In genomic region chr5:137354091-137354490, GRCm38 (mm10) we compare ENCODE assay signal across 15 mouse cellular contexts. TPM values are rescaled to one million over a fixed set of nuclear protein-coding genes. Genes with fewer than 3 reads are reported as not detected.
DNase-seq lines count a peak whose midpoint lies in the region; ATAC-seq lines count a peak whose summit lies in the region.
"Had no signal": no experiment of that assay in that cellular context is flagged by ENCODE, and none has a peak within 500 bp of the region (broad histone marks: within the 10 kb centered on the region; RNA-seq: fewer than 3 reads in every experiment).

No protein-coding gene starts in this region.

- H3K4me2 ChIP-seq in heart, embryonic 13.5 days = peak overlapping the region; percentile 70
- H3K4me2 ChIP-seq in limb, embryonic 12.5 days = peak overlapping the region; percentile 92; the same call in 1 of the 2 replicates
- H3K4me2 ChIP-seq in embryonic facial prominence, embryonic 14.5 days (ENCODE audit: low read depth, low read length) = 0 out of 2 replicates have a peak overlapping the region, but pooled peaks have one; percentile 90
- H3K4me2 ChIP-seq: liver, embryonic 13.5 days had no signal

- ATAC-seq in heart, embryonic 13.5 days (ENCODE audit: extremely low read depth, insufficient number of reproducible peaks, low FRiP score, low TSS enrichment) = no peak
- no peak for ATAC-seq in limb, embryonic 12.5 days (ENCODE audit: insufficient number of reproducible peaks, insufficient read depth, low FRiP score, low TSS enrichment, low read depth)
- no peak for ATAC-seq in embryonic facial prominence, embryonic 14.5 days (ENCODE audit: low read depth)
- ATAC-seq: forebrain, embryonic 14.5 days; inflammation-experienced regulatory T-cells, adult 6 months had no signal

- peaks cover 64% of the 10 kb centered on the region for H3K36me3 ChIP-seq in heart, embryonic 13.5 days
- peaks cover 56% of the 10 kb centered on the region for H3K36me3 ChIP-seq in limb, embryonic 12.5 days
- H3K36me3 ChIP-seq in limb, embryonic 10.5 days = peaks cover 68% of the 10 kb centered on the region
- peaks cover 56% of the 10 kb centered on the region for H3K36me3 ChIP-seq in embryonic facial prominence, embryonic 14.5 days (ENCODE audit: control insufficient read depth, insufficient read depth, low read length)

- WGBS in heart, embryonic 13.5 days = 78% methylated on average over 17 of the region's 17 CpGs
- 86% methylated on average over 17 of the region's 17 CpGs for WGBS in limb, embryonic 12.5 days
- 91% methylated on average over 17 of the region's 17 CpGs for WGBS in limb, embryonic 10.5 days
- WGBS in embryonic facial prominence, embryonic 14.5 days = 81% methylated on average over 17 of the region's 17 CpGs

- H3K4me1 ChIP-seq in heart, embryonic 13.5 days = peaks cover 42% of the 10 kb centered on the region
- peaks cover 39% of the 10 kb centered on the region for H3K4me1 ChIP-seq in limb, embryonic 12.5 days (replicated peaks)
- H3K4me1 ChIP-seq in limb, embryonic 10.5 days = peaks cover 43% of the 10 kb centered on the region
- H3K4me1 ChIP-seq in embryonic facial prominence, embryonic 14.5 days (ENCODE audit: control insufficient read depth, insufficient read depth, low read length) = peaks cover 6% of the 10 kb centered on the region

- intact Hi-C loops in heart, postnatal 36 days (cut with DNase I) = loop anchor here (5.0 kb wide), 1 partner anchor 178 kb away; the partner anchor contains the start of genes Epo and Gnb2

- 0 out of 2 replicates have a peak overlapping the region, but pooled peaks have one; percentile 24 for H3K9ac ChIP-seq in heart, embryonic 13.5 days
- 0 out of 2 replicates have a peak overlapping the region, but pooled peaks have one; percentile 27 for H3K9ac ChIP-seq in limb, embryonic 12.5 days (replicated peaks)
- no peak overlapping the region for H3K9ac ChIP-seq in embryonic facial prominence, embryonic 14.5 days (ENCODE audit: low read depth, low read length)
- H3K9ac ChIP-seq: liver, embryonic 13.5 days had no signal

- H3K4me3 ChIP-seq in heart, embryonic 13.5 days = peak overlapping the region; percentile 13
- no peak overlapping the region for H3K4me3 ChIP-seq in limb, embryonic 12.5 days (replicated peaks)
- no peak overlapping the region for H3K4me3 ChIP-seq in limb, embryonic 10.5 days
- H3K4me3 ChIP-seq in embryonic facial prominence, embryonic 14.5 days (ENCODE audit: low read depth, low read length) = no peak overlapping the region
- H3K4me3 ChIP-seq: hindbrain, embryonic 10.5 days; liver, embryonic 13.5 days had no signal

- H3K9me3 ChIP-seq in heart, embryonic 13.5 days = no peaks in the 10 kb centered on the region
- H3K9me3 ChIP-seq in limb, embryonic 12.5 days = no peaks in the 10 kb centered on the region
- no peaks in the 10 kb centered on the region for H3K9me3 ChIP-seq in limb, embryonic 10.5 days (replicated peaks)
- no peaks in the 10 kb centered on the region for H3K9me3 ChIP-seq in embryonic facial prominence, embryonic 14.5 days (ENCODE audit: control insufficient read depth, low read length)
- H3K9me3 ChIP-seq: hindbrain, embryonic 10.5 days; liver, embryonic 13.5 days had no signal

- no peak for DNase-seq in heart, postnatal 36 days
- DNase-seq in limb, embryonic 10.5 days (ENCODE audit: low spot score) = no peak
- DNase-seq in ZHBTc4 (ENCODE audit: low read depth, low spot score) = peak; percentile 60
- DNase-seq in embryonic facial prominence, embryonic 14.5 days (ENCODE audit: low spot score) = no peak
- no peak for DNase-seq in retina, postnatal 1 day
- DNase-seq: cerebellum, adult 2 months; liver, embryonic 13.5 days; right cerebral cortex, postnatal 25 days; thymus, postnatal 4 days had no signal

- no peak overlapping the region for H3K27ac ChIP-seq in heart, embryonic 13.5 days (replicated peaks)
- no peak overlapping the region for H3K27ac ChIP-seq in limb, embryonic 12.5 days
- H3K27ac ChIP-seq in limb, embryonic 10.5 days = no peak overlapping the region
- H3K27ac ChIP-seq in embryonic facial prominence, embryonic 14.5 days (replicated peaks; ENCODE audit: low read depth, low read length) = no peak overlapping the region
- H3K27ac ChIP-seq: hindbrain, embryonic 10.5 days; liver, embryonic 13.5 days had no signal

- H3K27me3 ChIP-seq in heart, embryonic 13.5 days (replicated peaks) = no peaks in the 10 kb centered on the region
- H3K27me3 ChIP-seq in limb, embryonic 12.5 days = no peaks in the 10 kb centered on the region
- no peaks in the 10 kb centered on the region for H3K27me3 ChIP-seq in limb, embryonic 10.5 days (ENCODE audit: low read depth, poor library complexity, severe bottlenecking)
- H3K27me3 ChIP-seq in embryonic facial prominence, embryonic 14.5 days (replicated peaks; ENCODE audit: control insufficient read depth, insufficient read depth, low read length) = no peaks in the 10 kb centered on the region

RNA-seq across cellular contexts. Expression of gene Ephb4, which starts 4.2 kb away (rescaled TPM):
- polyA plus RNA-seq in heart, embryonic 13.5 days (2015; fragmentation: Nextera tagmentation; extraction: Ambion mirVana) = 33.1 and 37.6 TPM in 2 replicates
- 10 to 100 TPM; 55.6 to 64.8 TPM for total RNA-seq in heart, postnatal 36 days (2021)
- polyA plus RNA-seq in limb, embryonic 12.5 days (2016; fragmentation: Nextera tagmentation; extraction: Ambion mirVana) = 86.9 and 99.6 TPM in 2 replicates
- polyA plus RNA-seq in limb, embryonic 10.5 days (2016; fragmentation: Nextera tagmentation; extraction: Ambion mirVana) = 66.3 and 81.0 TPM in 2 replicates
- 57.7 and 68.1 TPM in 2 replicates for polyA plus RNA-seq in embryonic facial prominence, embryonic 14.5 days (2014; fragmentation: Nextera tagmentation; extraction: Ambion mirVana)
- total RNA-seq: common myeloid progenitor, adult 5-6 weeks had no signal
- polyA plus RNA-seq: inflammation-experienced regulatory T-cells, adult 6 months had no signal

RNA-seq across cellular contexts. Expression of gene Slc12a9, which starts 20.7 kb away (rescaled TPM):
- polyA plus RNA-seq in heart, embryonic 13.5 days (2015; fragmentation: Nextera tagmentation; extraction: Ambion mirVana) = 8.1 and 8.7 TPM in 2 replicates
- 1 to 10 TPM; 2.0 to 3.6 TPM for total RNA-seq in heart, postnatal 36 days (2021)
- polyA plus RNA-seq in limb, embryonic 12.5 days (2016; fragmentation: Nextera tagmentation; extraction: Ambion mirVana) = 13.8 and 16.3 TPM in 2 replicates
- 10.4 and 10.6 TPM in 2 replicates for polyA plus RNA-seq in limb, embryonic 10.5 days (2016; fragmentation: Nextera tagmentation; extraction: Ambion mirVana)
- polyA plus RNA-seq in embryonic facial prominence, embryonic 14.5 days (2014; fragmentation: Nextera tagmentation; extraction: Ambion mirVana) = 8.6 and 8.8 TPM in 2 replicates

RNA-seq across cellular contexts. Expression of gene Trip6, which starts 39.9 kb away (rescaled TPM):
- polyA plus RNA-seq in heart, embryonic 13.5 days (2015; fragmentation: Nextera tagmentation; extraction: Ambion mirVana) = 44.7 and 47.3 TPM in 2 replicates
- total RNA-seq in heart, postnatal 36 days (2021) = 10 to 100 TPM; 11.1 to 14.3 TPM
- polyA plus RNA-seq in limb, embryonic 12.5 days (2016; fragmentation: Nextera tagmentation; extraction: Ambion mirVana) = 81.6 and 86.9 TPM in 2 replicates
- 73.4 and 75.9 TPM in 2 replicates for polyA plus RNA-seq in limb, embryonic 10.5 days (2016; fragmentation: Nextera tagmentation; extraction: Ambion mirVana)
- polyA plus RNA-seq in embryonic facial prominence, embryonic 14.5 days (2014; fragmentation: Nextera tagmentation; extraction: Ambion mirVana) = 72.3 and 88.9 TPM in 2 replicates

RNA-seq across cellular contexts. Expression of gene Srrt, which starts 46.6 kb away (rescaled TPM):
- polyA plus RNA-seq in heart, embryonic 13.5 days (2015; fragmentation: Nextera tagmentation; extraction: Ambion mirVana) = 84.9 and 88.1 TPM in 2 replicates
- 10 to 100 TPM; 58.3 to 62.6 TPM for total RNA-seq in heart, postnatal 36 days (2021)
- 182 and 185 TPM in 2 replicates for polyA plus RNA-seq in limb, embryonic 12.5 days (2016; fragmentation: Nextera tagmentation; extraction: Ambion mirVana)
- 200 and 201 TPM in 2 replicates for polyA plus RNA-seq in limb, embryonic 10.5 days (2016; fragmentation: Nextera tagmentation; extraction: Ambion mirVana)
- polyA plus RNA-seq in embryonic facial prominence, embryonic 14.5 days (2014; fragmentation: Nextera tagmentation; extraction: Ambion mirVana) = 101 and 105 TPM in 2 replicates

RNA-seq across cellular contexts. Expression of gene Ufsp1, which starts 59.7 kb away (rescaled TPM):
- polyA plus RNA-seq in heart, embryonic 13.5 days (2015; fragmentation: Nextera tagmentation; extraction: Ambion mirVana) = 8.1 and 8.8 TPM in 2 replicates
- 1 to 10 TPM; 8.5 to 9.0 TPM for total RNA-seq in heart, postnatal 36 days (2021)
- 6.7 and 6.8 TPM in 2 replicates for polyA plus RNA-seq in limb, embryonic 12.5 days (2016; fragmentation: Nextera tagmentation; extraction: Ambion mirVana)
- 8.1 and 8.5 TPM in 2 replicates for polyA plus RNA-seq in limb, embryonic 10.5 days (2016; fragmentation: Nextera tagmentation; extraction: Ambion mirVana)
- polyA plus RNA-seq in embryonic facial prominence, embryonic 14.5 days (2014; fragmentation: Nextera tagmentation; extraction: Ambion mirVana) = 11.1 and 12.3 TPM in 2 replicates
